Mouse (Mus musculus) heart, postnatal 0 days (tissue): Measurements from ENCODE around the gene Rnf151.

Experiments used
- CTCF ChIP-seq: IDR thresholded peaks from 2 replicates; pipeline ENCODE4 v1.5.1; 2016; ENCODE audit warnings: antibody characterized with exemption, control low read depth, low read depth
- EP300 ChIP-seq: IDR thresholded peaks from 2 replicates; pipeline ENCODE4 v1.6.1; 2016; ENCODE audit warnings: antibody characterized with exemption, low read depth

GRCm38 (mm10) chr17:24716166-24716682 lies 1.6 kb downstream of the Rnf151 start:
- TF ChIP-seq CTCF: no peak
- no peak for TF ChIP-seq EP300
